Mouse (Mus musculus): Measurements from ENCODE around the gene Akr1b7. TPM values are rescaled to one million over a fixed set of nuclear protein-coding genes. Genes with fewer than 3 reads are reported as not detected.

Gene Akr1b7
- polyA plus RNA-seq, 2 experiments, result 2.4 to 5.4 TPM

DNA sequence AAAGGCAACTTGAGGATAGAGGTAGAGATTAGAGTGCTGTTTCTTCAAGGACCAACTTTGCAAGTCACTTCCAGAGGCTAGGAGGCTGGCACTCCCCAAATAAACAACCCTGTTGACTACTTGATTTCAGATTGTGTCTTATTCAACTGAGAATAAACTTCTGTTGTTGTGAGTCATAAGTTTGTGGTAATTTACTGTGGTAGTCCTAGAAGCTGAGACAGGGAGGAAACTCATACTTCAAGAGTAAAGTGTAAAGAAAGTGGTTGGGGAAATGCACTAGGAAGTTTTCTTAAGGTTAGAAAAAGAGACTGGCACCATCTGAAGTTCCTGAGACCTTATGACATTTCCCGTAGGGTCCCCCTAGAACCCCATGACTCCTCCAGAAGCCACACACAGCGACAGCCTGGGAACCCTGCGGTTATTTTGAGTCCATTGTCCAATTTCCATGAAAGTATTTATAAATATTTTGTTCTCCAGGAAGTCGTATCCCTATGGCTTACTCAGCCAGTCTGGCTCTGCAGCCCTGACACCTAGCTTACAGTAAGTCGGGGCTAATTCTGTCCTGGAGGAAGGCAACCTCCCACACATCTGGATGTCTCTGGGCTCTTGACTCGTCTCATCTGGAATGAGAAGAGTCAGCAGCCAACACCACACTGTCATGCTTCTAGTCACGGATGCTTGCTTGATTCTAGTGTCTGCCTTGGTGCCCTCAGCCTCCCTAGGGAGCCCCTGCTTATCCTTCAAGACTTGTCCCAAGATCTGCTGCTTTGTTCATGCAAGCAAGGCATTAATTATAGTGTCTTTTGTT lies 41.0 kb downstream of the Akr1b7 start:
- Histone ChIP-seq H3K27ac (no peak overlapping the region), H3K27me3 (ENCODE audit: control insufficient read depth, insufficient read depth, low read length) (no peaks in the 10 kb centered on the region; the same call in 1 of the 2 replicates), H3K36me3 (replicated peaks; ENCODE audit: control insufficient read depth, insufficient read depth, low read depth) (no peaks in the 10 kb centered on the region), H3K9me3 (ENCODE audit: control insufficient read depth, low read length) (no peaks in the 10 kb centered on the region), H3K4me3 (ENCODE audit: insufficient read depth in 1 of 2, low read depth in 2 of 2, low read length in 2 of 2) (no peak overlapping the region), H3K4me1 (replicated peaks; ENCODE audit: control insufficient read depth in 2 of 2, insufficient read depth in 2 of 2, low read length in 1 of 2) (no peaks in the 10 kb centered on the region), H3K4me2 (ENCODE audit: low read depth) (no peak overlapping the region), H3K9ac (replicated peaks) (no peak overlapping the region)
- TF ChIP-seq CTCF (IDR thresholded peaks at IDR 0.05; ENCODE audit: low read depth) (no peak), EP300 (IDR thresholded peaks at IDR 0.05; ENCODE audit: low read depth) (no peak)
- ATAC-seq (ENCODE audit: insufficient read depth) (no peak), DNase-seq (ENCODE audit: low read depth in 3 of 3, low spot score in 3 of 3) (no peak)
- 40% methylated on average over 7 of the region's 7 CpGs for WGBS (ENCODE audit: insufficient replicate concordance)

DNA sequence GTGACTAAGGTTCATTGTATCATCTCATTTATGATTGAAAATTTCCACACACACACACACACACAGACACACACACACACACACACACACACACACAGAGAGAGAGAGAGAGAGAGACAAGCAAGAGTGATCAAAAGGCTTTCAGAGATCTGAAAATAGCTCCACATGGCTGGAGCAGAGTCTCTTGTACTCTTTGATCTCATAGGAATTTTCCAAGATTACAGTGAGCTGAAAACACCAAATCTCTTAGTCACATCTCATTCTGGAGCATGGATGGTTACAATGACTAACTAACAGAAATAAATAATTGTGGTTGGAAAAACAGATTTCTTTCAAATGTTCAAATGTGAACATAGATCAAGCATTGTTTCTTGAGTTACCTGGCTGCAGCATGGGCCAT lies 47.3 kb downstream of the Akr1b7 start:
- TF ChIP-seq CTCF (IDR thresholded peaks at IDR 0.05; ENCODE audit: low read depth) (no peak), EP300 (IDR thresholded peaks at IDR 0.05; ENCODE audit: low read depth) (no peak)
- Histone ChIP-seq H3K4me1 (replicated peaks; ENCODE audit: control insufficient read depth in 2 of 2, insufficient read depth in 2 of 2, low read length in 1 of 2) (no peaks in the 10 kb centered on the region), H3K4me3 (ENCODE audit: insufficient read depth in 1 of 2, low read depth in 2 of 2, low read length in 2 of 2) (no peak overlapping the region), H3K4me2 (ENCODE audit: low read depth) (no peak overlapping the region), H3K36me3 (replicated peaks; ENCODE audit: control insufficient read depth, insufficient read depth, low read depth) (no peaks in the 10 kb centered on the region), H3K27ac (no peak overlapping the region), H3K27me3 (ENCODE audit: control insufficient read depth, insufficient read depth, low read length) (peaks cover 4% of the 10 kb centered on the region), H3K9me3 (ENCODE audit: control insufficient read depth, low read length) (no peaks in the 10 kb centered on the region), H3K9ac (replicated peaks) (no peak overlapping the region)
- DNase-seq (ENCODE audit: low read depth in 3 of 3, low spot score in 3 of 3), result no peak
- ATAC-seq (ENCODE audit: insufficient read depth), result no peak

DNA sequence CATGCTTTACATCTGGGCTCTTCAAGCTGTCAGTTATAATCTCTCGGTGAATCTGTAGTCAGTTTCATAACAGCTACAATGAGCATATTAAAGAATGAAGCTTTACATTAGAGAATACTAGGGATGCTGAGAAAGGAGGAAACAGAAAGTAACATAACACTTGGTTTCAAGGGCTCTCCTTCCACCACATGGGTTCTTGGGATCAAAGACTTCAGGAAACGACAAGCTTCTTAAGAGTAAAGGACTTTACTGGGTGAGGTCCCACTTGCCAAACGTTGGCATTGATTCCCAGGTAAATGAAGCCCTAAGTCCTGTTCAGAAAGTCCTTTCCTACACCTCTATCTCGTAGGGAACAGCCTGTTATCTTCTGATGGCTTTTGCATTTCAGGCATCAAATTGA lies 48.5 kb downstream of the Akr1b7 start:
- 28% methylated on average over 4 of the region's 4 CpGs for WGBS (ENCODE audit: insufficient replicate concordance)
- Histone ChIP-seq H3K9me3 (ENCODE audit: control insufficient read depth, low read length) (no peaks in the 10 kb centered on the region), H3K4me1 (replicated peaks; ENCODE audit: control insufficient read depth in 2 of 2, insufficient read depth in 2 of 2, low read length in 1 of 2) (no peaks in the 10 kb centered on the region; a peak in 1 of 4 replicates), H3K4me3 (ENCODE audit: insufficient read depth in 1 of 2, low read depth in 2 of 2, low read length in 2 of 2) (no peak overlapping the region), H3K27ac (no peak overlapping the region), H3K36me3 (replicated peaks; ENCODE audit: control insufficient read depth, insufficient read depth, low read depth) (no peaks in the 10 kb centered on the region), H3K4me2 (ENCODE audit: low read depth) (no peak overlapping the region), H3K27me3 (ENCODE audit: control insufficient read depth, insufficient read depth, low read length) (peaks cover 4% of the 10 kb centered on the region), H3K9ac (replicated peaks) (no peak overlapping the region)
- no peak for DNase-seq (ENCODE audit: low read depth in 3 of 3, low spot score in 3 of 3)
- ATAC-seq (ENCODE audit: insufficient read depth), result no peak
- TF ChIP-seq CTCF (IDR thresholded peaks at IDR 0.05; ENCODE audit: low read depth) (no peak), EP300 (IDR thresholded peaks at IDR 0.05; ENCODE audit: low read depth) (no peak)

DNA sequence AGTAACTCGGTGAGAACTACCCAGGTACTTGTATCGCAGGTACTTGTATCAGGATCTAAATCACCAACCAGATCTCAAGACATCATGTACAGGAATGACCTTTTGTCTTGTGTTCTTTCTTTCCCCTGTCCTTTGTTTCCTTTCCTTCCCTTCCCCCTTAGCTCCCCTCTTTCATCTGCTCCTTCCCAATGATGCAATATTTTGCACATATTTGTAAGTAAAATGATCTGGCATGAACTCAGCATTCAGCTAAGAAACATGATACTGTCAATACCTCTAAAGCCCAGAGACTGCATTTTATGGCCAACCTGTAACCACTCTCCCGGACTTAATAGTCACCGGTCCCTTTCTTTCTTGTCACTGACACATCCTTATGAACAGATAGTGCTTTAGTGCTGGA lies 51.4 kb downstream of the Akr1b7 start:
- no peak for DNase-seq (ENCODE audit: low read depth in 3 of 3, low spot score in 3 of 3)
- Histone ChIP-seq H3K9ac (replicated peaks) (no peak overlapping the region), H3K4me3 (ENCODE audit: insufficient read depth in 1 of 2, low read depth in 2 of 2, low read length in 2 of 2) (no peak overlapping the region), H3K36me3 (replicated peaks; ENCODE audit: control insufficient read depth, insufficient read depth, low read depth) (no peaks in the 10 kb centered on the region), H3K27ac (no peak overlapping the region), H3K4me1 (replicated peaks; ENCODE audit: control insufficient read depth in 2 of 2, insufficient read depth in 2 of 2, low read length in 1 of 2) (no peaks in the 10 kb centered on the region; a peak in 1 of 4 replicates), H3K4me2 (ENCODE audit: low read depth) (no peak overlapping the region), H3K9me3 (ENCODE audit: control insufficient read depth, low read length) (no peaks in the 10 kb centered on the region), H3K27me3 (ENCODE audit: control insufficient read depth, insufficient read depth, low read length) (peaks cover 4% of the 10 kb centered on the region)
- ATAC-seq (ENCODE audit: insufficient read depth), result no peak
- no peak for TF ChIP-seq CTCF (IDR thresholded peaks at IDR 0.05; ENCODE audit: low read depth)
- TF ChIP-seq EP300 (IDR thresholded peaks at IDR 0.05; ENCODE audit: low read depth), result no peak
- 74% methylated on average over 4 of the region's 4 CpGs for WGBS (ENCODE audit: insufficient replicate concordance)

DNA sequence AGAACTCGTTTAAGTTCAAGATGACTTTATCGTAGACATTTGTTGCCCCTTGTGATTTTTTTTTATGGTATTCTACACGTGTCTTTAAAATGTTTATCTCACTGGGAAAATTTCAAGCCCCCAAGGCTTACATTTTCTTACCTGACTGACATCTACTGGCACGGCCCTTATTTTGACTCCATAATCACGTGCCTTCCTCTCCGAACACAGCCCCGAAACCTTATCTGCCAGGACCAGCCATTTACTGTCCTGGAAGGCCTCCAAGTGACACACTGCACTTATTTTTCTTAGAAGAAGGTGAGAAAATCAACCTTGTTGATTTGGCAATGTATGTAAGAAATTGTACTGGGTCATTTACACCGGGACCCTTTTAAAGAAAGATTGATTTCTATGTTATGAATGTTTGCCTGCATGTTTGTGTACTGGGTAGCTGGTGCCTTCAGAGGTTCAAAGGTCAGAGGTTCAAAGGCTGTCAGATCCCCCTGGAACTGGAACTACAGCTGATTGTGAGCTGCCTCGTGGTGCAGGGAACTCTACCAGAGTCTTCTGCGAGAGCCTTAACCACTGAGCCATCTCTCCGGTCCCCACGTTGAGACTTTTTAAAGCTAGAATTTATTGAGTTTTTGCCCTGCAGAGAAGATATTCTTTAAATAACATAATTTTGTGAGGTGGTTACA lies 59.4 kb downstream of the Akr1b7 start:
- ATAC-seq (ENCODE audit: insufficient read depth), result peak; percentile 73
- Histone ChIP-seq H3K9me3 (ENCODE audit: control insufficient read depth, low read length) (no peaks in the 10 kb centered on the region), H3K4me2 (ENCODE audit: low read depth) (peak overlapping the region; percentile 61), H3K9ac (replicated peaks) (peak overlapping the region; percentile 50), H3K27ac (peak overlapping the region; percentile 96), H3K4me3 (ENCODE audit: insufficient read depth in 1 of 2, low read depth in 2 of 2, low read length in 2 of 2) (peak overlapping the region in 1 of 2 experiments; percentile 21; a peak in 1 of 4 replicates), H3K36me3 (replicated peaks; ENCODE audit: control insufficient read depth, insufficient read depth, low read depth) (no peaks in the 10 kb centered on the region), H3K4me1 (replicated peaks; ENCODE audit: control insufficient read depth in 2 of 2, insufficient read depth in 2 of 2, low read length in 1 of 2) (peaks cover 45 to 53% of the 10 kb centered on the region in 2 experiments), H3K27me3 (ENCODE audit: control insufficient read depth, insufficient read depth, low read length) (no peaks in the 10 kb centered on the region)
- 25% methylated on average over 12 of the region's 12 CpGs for WGBS (ENCODE audit: insufficient replicate concordance)
- peak; percentile 90 to 94 (median 90) for DNase-seq (ENCODE audit: low read depth in 3 of 3, low spot score in 3 of 3)
- TF ChIP-seq EP300 (IDR thresholded peaks at IDR 0.05; ENCODE audit: low read depth) (peak; percentile 91), CTCF (IDR thresholded peaks at IDR 0.05; ENCODE audit: low read depth) (no peak)

Other genes starting within 250 kb of the Akr1b7 start
- gene Slc35b4, start 235.2 kb upstream of the Akr1b7 start, polyA plus RNA-seq (2012; rRNA removed), result 7.8 and 8.4 TPM in 2 replicates
- 17.0 and 20.6 TPM in 2 replicates for gene Slc35b4, start 235.2 kb upstream of the Akr1b7 start, polyA plus RNA-seq (2014; fragmentation: Nextera tagmentation; extraction: Ambion mirVana)
- 27.3 and 32.2 TPM in 2 replicates for gene Akr1b3, start 94.9 kb upstream of the Akr1b7 start, polyA plus RNA-seq (2012; rRNA removed)
- gene Akr1b3, start 94.9 kb upstream of the Akr1b7 start, polyA plus RNA-seq (2014; fragmentation: Nextera tagmentation; extraction: Ambion mirVana), result 48.4 and 50.4 TPM in 2 replicates
- gene Akr1b8, start 58.2 kb upstream of the Akr1b7 start, polyA plus RNA-seq (2012; rRNA removed), result 3.6 and 4.7 TPM in 2 replicates
- 4.2 and 5.7 TPM in 2 replicates for gene Akr1b8, start 58.2 kb upstream of the Akr1b7 start, polyA plus RNA-seq (2014; fragmentation: Nextera tagmentation; extraction: Ambion mirVana)
- 4.6 and 5.1 TPM in 2 replicates for gene Akr1b10, start 28.1 kb upstream of the Akr1b7 start, polyA plus RNA-seq (2012; rRNA removed)
- 5.0 and 5.5 TPM in 2 replicates for gene Akr1b10, start 28.1 kb upstream of the Akr1b7 start, polyA plus RNA-seq (2014; fragmentation: Nextera tagmentation; extraction: Ambion mirVana)
- 84.9 and 140 TPM in 2 replicates for gene Bpgm, start 63.9 kb downstream of the Akr1b7 start, polyA plus RNA-seq (2012; rRNA removed)
- 136 and 143 TPM in 2 replicates for gene Bpgm, start 63.9 kb downstream of the Akr1b7 start, polyA plus RNA-seq (2014; fragmentation: Nextera tagmentation; extraction: Ambion mirVana)
- gene Cald1, start 186.2 kb downstream of the Akr1b7 start, polyA plus RNA-seq (2012; rRNA removed), result 15.1 and 24.9 TPM in 2 replicates
- 44.0 and 45.1 TPM in 2 replicates for gene Cald1, start 186.2 kb downstream of the Akr1b7 start, polyA plus RNA-seq (2014; fragmentation: Nextera tagmentation; extraction: Ambion mirVana)